Mouse (Mus musculus) intestine, embryonic 14.5 days (tissue): ENCODE results near the gene Rnh1. TPM values are rescaled to one million over a fixed set of nuclear protein-coding genes. Genes with fewer than 3 reads are reported as not detected.

Experiments used
- ATAC-seq: fragments of 200-750 bp; cut with Nextera tagmentation; replicated peaks from 2 replicates; pipeline ENCODE4 v1.8.0; 2017; ENCODE audit warnings: low read depth, moderate number of reproducible peaks, moderate TSS enrichment, moderate library complexity; ENCODE audit not compliant: low FRiP score, low TSS enrichment
- DNase-seq: peaks from one replicate; pipeline ENCODE4 v3.0.0-alpha.2; 2018; ENCODE audit warnings: low spot score
- H3K27ac ChIP-seq: fragments of 300-500 bp; sonication (generic); 2 replicates; pipeline ENCODE4 v1.5.1; 2014; ENCODE audit warnings: low read depth, mild to moderate bottlenecking, control low read depth
- H3K27me3 ChIP-seq: fragments of 300-500 bp; sonication (generic); replicated peaks from 2 replicates; pipeline ENCODE4 v1.6.1; 2014; ENCODE audit warnings: low read length, control low read depth; ENCODE audit not compliant: control insufficient read depth, insufficient read depth
- H3K36me3 ChIP-seq: fragments of 300-500 bp; sonication (generic); 2 replicates; pipeline ENCODE4 v1.6.1; 2014; ENCODE audit warnings: low read length, control low read depth; ENCODE audit not compliant: control insufficient read depth, insufficient read depth
- H3K4me1 ChIP-seq: fragments of 300-500 bp; sonication (generic); replicated peaks from 2 replicates; pipeline ENCODE4 v1.6.1; 2014; ENCODE audit warnings: low read length, control low read depth, mixed read lengths; ENCODE audit not compliant: control insufficient read depth, insufficient read depth
- H3K4me2 ChIP-seq: fragments of 300-500 bp; sonication (generic); 2 replicates; pipeline ENCODE4 v1.6.1; 2014; ENCODE audit warnings: low read length
- H3K4me3 ChIP-seq: fragments of 300-500 bp; sonication (generic); 2 replicates; pipeline ENCODE4 v1.5.1; 2014; ENCODE audit warnings: low read depth, low read length, control low read depth, mixed read lengths
- H3K9ac ChIP-seq: fragments of 300-500 bp; sonication (generic); 2 replicates; pipeline ENCODE4 v1.6.1; 2014; ENCODE audit warnings: mild to moderate bottlenecking, low read length
- H3K9me3 ChIP-seq: fragments of 300-500 bp; sonication (generic); 2 replicates; pipeline ENCODE4 v1.6.1; 2016; ENCODE audit warnings: low read length, control low read depth; ENCODE audit not compliant: control insufficient read depth
- WGBS: fragments of 180-500 bp; shearing (Covaris S2); extraction: QIAGEN DNeasy Blood & Tissue Kit; methylation state at CpG from one replicate; pipeline ENCODE4 v1.1.7; 2014; 5-methylcytosine and 5-hydroxymethylcytosine counted together
- polyA plus RNA-seq: library from polyadenylated mRNA; unstranded; fragments of >200 nt; fragmentation: Nextera tagmentation; extraction: Ambion mirVana; gene quantifications from 2 replicates; pipeline ENCODE4 v1.2.1, GENCODE M21; 2014

Gene Rnh1
- polyA plus RNA-seq, 1 experiment from 2014 or later: 123 TPM

GRCm38 (mm10) chr7:141167901-141168517 is 4.6 kb downstream of the Rnh1 start:
- Histone ChIP-seq H3K9me3 (no peaks in the 10 kb centered on the region), H3K4me2 (peak overlapping the region; percentile 66), H3K4me1 (peaks cover 21% of the 10 kb centered on the region), H3K27me3 (no peaks in the 10 kb centered on the region), H3K27ac (peak overlapping the region; percentile 68; the same call in 1 of the 2 replicates), H3K9ac (peak overlapping the region; percentile 72), H3K36me3 (peaks cover 24% of the 10 kb centered on the region), H3K4me3 (peak overlapping the region; percentile 49)
- 17% methylated on average over 7 of the region's 7 CpGs for WGBS
- DNase-seq: peak; percentile 55
- no peak; the same call in 1 of the 2 replicates for ATAC-seq

GRCm38 (mm10) chr7:141164850-141165249 is 7.8 kb downstream of the Rnh1 start:
- Histone ChIP-seq H3K4me2 (no peak overlapping the region), H3K27ac (no peak overlapping the region), H3K36me3 (peaks cover 56% of the 10 kb centered on the region), H3K27me3 (no peaks in the 10 kb centered on the region), H3K4me3 (no peak overlapping the region), H3K9ac (no peak overlapping the region), H3K4me1 (peaks cover 16% of the 10 kb centered on the region), H3K9me3 (no peaks in the 10 kb centered on the region)
- no peak; the same call in 1 of the 2 replicates for ATAC-seq
- WGBS: 74% methylated on average over 6 of the region's 6 CpGs
- no peak for DNase-seq

- DNase-seq: no peak
- Histone ChIP-seq H3K4me2 (no peak overlapping the region), H3K4me3 (no peak overlapping the region), H3K9ac (no peak overlapping the region), H3K4me1 (peaks cover 13% of the 10 kb centered on the region), H3K27me3 (no peaks in the 10 kb centered on the region), H3K36me3 (peaks cover 60% of the 10 kb centered on the region), H3K9me3 (no peaks in the 10 kb centered on the region), H3K27ac (no peak overlapping the region)
- no peak for ATAC-seq
- 91% methylated on average over 7 of the region's 7 CpGs for WGBS
These were observed 8.3 kb downstream of the Rnh1 start for GRCm38 (mm10) chr7:141164397-141164796.

GRCm38 (mm10) chr7:141155362-141155761 is 17.3 kb downstream of the Rnh1 start:
- Histone ChIP-seq H3K9ac (no peak overlapping the region), H3K9me3 (no peaks in the 10 kb centered on the region), H3K4me1 (no peaks in the 10 kb centered on the region), H3K27me3 (no peaks in the 10 kb centered on the region), H3K36me3 (peaks cover 80% of the 10 kb centered on the region), H3K4me3 (no peak overlapping the region), H3K27ac (no peak overlapping the region), H3K4me2 (no peak overlapping the region)
- 83% methylated on average over 9 of the region's 9 CpGs for WGBS
- DNase-seq (no peak), ATAC-seq (no peak)

- Histone ChIP-seq H3K4me3 (no peak overlapping the region), H3K36me3 (peaks cover 54% of the 10 kb centered on the region), H3K4me1 (no peaks in the 10 kb centered on the region), H3K9ac (no peak overlapping the region), H3K27me3 (no peaks in the 10 kb centered on the region), H3K27ac (no peak overlapping the region), H3K4me2 (no peak overlapping the region), H3K9me3 (no peaks in the 10 kb centered on the region)
- WGBS: 69% methylated on average over 4 of the region's 4 CpGs
- DNase-seq (no peak), ATAC-seq (no peak)
These were observed 24.0 kb downstream of the Rnh1 start for GRCm38 (mm10) chr7:141148639-141149038.

- no peaks in the 10 kb centered on the region for H3K27me3 ChIP-seq
- H3K27ac ChIP-seq: no peak overlapping the region
- no peak overlapping the region for H3K9ac ChIP-seq
- no peak for ATAC-seq
- no peak for DNase-seq
- 79% methylated on average over 6 of the region's 6 CpGs for WGBS
- no peaks in the 10 kb centered on the region for H3K9me3 ChIP-seq
- no peak overlapping the region for H3K4me3 ChIP-seq
- peaks cover 51% of the 10 kb centered on the region for H3K36me3 ChIP-seq
- H3K4me1 ChIP-seq: no peaks in the 10 kb centered on the region
- no peak overlapping the region for H3K4me2 ChIP-seq
These were observed 25.6 kb downstream of the Rnh1 start for GRCm38 (mm10) chr7:141147044-141147443.

GRCm38 (mm10) chr7:141146043-141146595 is 26.5 kb downstream of the Rnh1 start:
- 95% methylated on average over 12 of the region's 12 CpGs for WGBS
- no peak for ATAC-seq
- Histone ChIP-seq H3K27ac (no peak overlapping the region), H3K9ac (no peak overlapping the region), H3K9me3 (no peaks in the 10 kb centered on the region), H3K4me2 (no peak overlapping the region), H3K36me3 (peaks cover 42% of the 10 kb centered on the region), H3K4me3 (no peak overlapping the region), H3K4me1 (no peaks in the 10 kb centered on the region), H3K27me3 (no peaks in the 10 kb centered on the region)
- DNase-seq: no peak

GRCm38 (mm10) chr7:141145403-141145802 is 27.3 kb downstream of the Rnh1 start:
- Histone ChIP-seq H3K9me3 (no peaks in the 10 kb centered on the region), H3K4me2 (no peak overlapping the region), H3K4me1 (no peaks in the 10 kb centered on the region), H3K27ac (no peak overlapping the region), H3K27me3 (no peaks in the 10 kb centered on the region), H3K36me3 (peaks cover 35% of the 10 kb centered on the region), H3K9ac (no peak overlapping the region), H3K4me3 (no peak overlapping the region)
- WGBS: 73% methylated on average over 1 of the region's 1 CpGs
- DNase-seq (no peak), ATAC-seq (no peak)

GRCm38 (mm10) chr7:141144650-141145049 is 28.0 kb downstream of the Rnh1 start:
- 92% methylated on average over 3 of the region's 3 CpGs for WGBS
- Histone ChIP-seq H3K4me1 (no peaks in the 10 kb centered on the region), H3K4me2 (no peak overlapping the region), H3K9me3 (no peaks in the 10 kb centered on the region), H3K9ac (no peak overlapping the region), H3K27me3 (no peaks in the 10 kb centered on the region), H3K27ac (no peak overlapping the region), H3K4me3 (no peak overlapping the region), H3K36me3 (peaks cover 40% of the 10 kb centered on the region)
- ATAC-seq: no peak
- DNase-seq: no peak
